Mouse (Mus musculus) heart, embryonic 14.5 days (tissue): ENCODE results near the gene Zfp444. TPM values are rescaled to one million over a fixed set of nuclear protein-coding genes. Genes with fewer than 3 reads are reported as not detected.
A peak's percentile ranks its signal among the peaks of the same experiment; 100 is the strongest.

Experiments used
- ATAC-seq: fragments of 200-750 bp; cut with Nextera tagmentation; 2 replicates; pipeline ENCODE4 v1.8.0; 2017; ENCODE audit warnings: low read depth, moderate TSS enrichment; ENCODE audit not compliant: insufficient number of reproducible peaks, insufficient read depth, low FRiP score
- H3K27ac ChIP-seq, 2 experiments: fragments of 200-500 bp in 1 of 2; fragments of 300-500 bp in 1 of 2; sonication (generic) in 1 of 2; replicated peaks in 1 of 2; 2 replicates each; pipeline ENCODE4 v1.5.1; 2012 to 2014; ENCODE audit warnings: low read depth in 2 of 2, low read length in 2 of 2, control low read depth in 1 of 2, mild to moderate bottlenecking in 1 of 2, mixed read lengths in 1 of 2; ENCODE audit not compliant: control insufficient read depth in 1 of 2, insufficient read depth in 1 of 2
- H3K27me3 ChIP-seq: fragments of 300-500 bp; sonication (generic); 2 replicates; pipeline ENCODE4 v1.6.1; 2014; ENCODE audit warnings: mild to moderate bottlenecking, low read length, control low read depth; ENCODE audit not compliant: control insufficient read depth, insufficient read depth
- H3K36me3 ChIP-seq: fragments of 300-500 bp; sonication (generic); 2 replicates; pipeline ENCODE4 v1.6.1; 2014; ENCODE audit warnings: mild to moderate bottlenecking, control low read depth, low read length, mixed read lengths; ENCODE audit not compliant: control insufficient read depth, insufficient read depth
- H3K4me1 ChIP-seq, 2 experiments: fragments of 200-500 bp in 1 of 2; fragments of 300-500 bp in 1 of 2; sonication (generic) in 1 of 2; 2 replicates each; pipeline ENCODE4 v1.6.1; 2012 to 2014; ENCODE audit warnings: low read length in 2 of 2, control low read depth in 1 of 2, mixed read lengths in 1 of 2; ENCODE audit not compliant: control insufficient read depth in 2 of 2, insufficient read depth in 2 of 2
- H3K4me2 ChIP-seq: fragments of 300-500 bp; sonication (generic); 2 replicates; pipeline ENCODE4 v1.6.1; 2014; ENCODE audit warnings: mild to moderate bottlenecking, low read length
- H3K4me3 ChIP-seq, 2 experiments: fragments of 200-500 bp in 1 of 2; fragments of 300-500 bp in 1 of 2; sonication (generic) in 1 of 2; 2 replicates each; pipeline ENCODE4 v1.5.1; 2012 to 2014; ENCODE audit warnings: low read length in 2 of 2, mild to moderate bottlenecking in 2 of 2, control low read depth in 1 of 2, low read depth in 1 of 2, moderate library complexity in 1 of 2; ENCODE audit not compliant: control insufficient read depth in 1 of 2, insufficient read depth in 1 of 2
- H3K9ac ChIP-seq: fragments of 300-500 bp; sonication (generic); 2 replicates; pipeline ENCODE4 v1.6.1; 2014; ENCODE audit warnings: mild to moderate bottlenecking, low read length
- H3K9me3 ChIP-seq: fragments of 300-500 bp; sonication (generic); 2 replicates; pipeline ENCODE4 v1.6.1; 2016; ENCODE audit warnings: low read length, control low read depth; ENCODE audit not compliant: control insufficient read depth
- WGBS: fragments of 180-500 bp; shearing (Covaris S2); extraction: QIAGEN DNeasy Blood & Tissue Kit; methylation state at CpG from one replicate; pipeline ENCODE4 v1.1.7; 2014; 5-methylcytosine and 5-hydroxymethylcytosine counted together
- polyA plus RNA-seq: library from polyadenylated mRNA; unstranded; fragments of >200 nt; fragmentation: Nextera tagmentation; extraction: Ambion mirVana; gene quantifications from 2 replicates; pipeline ENCODE4 v1.2.1, GENCODE M21; 2014

The Zfp444 gene
- polyA plus RNA-seq, 1 experiment from 2014 or later, result 29.3 TPM

GRCm38 (mm10) chr7:6154164-6154563 lies 17.9 kb upstream of the Zfp444 start:
- Histone ChIP-seq H3K9me3 (no peaks in the 10 kb centered on the region), H3K36me3 (no peaks in the 10 kb centered on the region), H3K27ac (peak overlapping the region; percentile 93 to 94; a peak in 3 of 4 replicates), H3K4me1 (peaks cover 22 to 50% of the 10 kb centered on the region in 2 experiments), H3K4me3 (peak overlapping the region in 1 of 2 experiments; percentile 60; a peak in 2 of 4 replicates), H3K4me2 (peak overlapping the region; percentile 69), H3K9ac (peak overlapping the region; percentile 93), H3K27me3 (no peaks in the 10 kb centered on the region)
- 34% methylated on average over 5 of the region's 5 CpGs for WGBS
- ATAC-seq, result no peak

DNA sequence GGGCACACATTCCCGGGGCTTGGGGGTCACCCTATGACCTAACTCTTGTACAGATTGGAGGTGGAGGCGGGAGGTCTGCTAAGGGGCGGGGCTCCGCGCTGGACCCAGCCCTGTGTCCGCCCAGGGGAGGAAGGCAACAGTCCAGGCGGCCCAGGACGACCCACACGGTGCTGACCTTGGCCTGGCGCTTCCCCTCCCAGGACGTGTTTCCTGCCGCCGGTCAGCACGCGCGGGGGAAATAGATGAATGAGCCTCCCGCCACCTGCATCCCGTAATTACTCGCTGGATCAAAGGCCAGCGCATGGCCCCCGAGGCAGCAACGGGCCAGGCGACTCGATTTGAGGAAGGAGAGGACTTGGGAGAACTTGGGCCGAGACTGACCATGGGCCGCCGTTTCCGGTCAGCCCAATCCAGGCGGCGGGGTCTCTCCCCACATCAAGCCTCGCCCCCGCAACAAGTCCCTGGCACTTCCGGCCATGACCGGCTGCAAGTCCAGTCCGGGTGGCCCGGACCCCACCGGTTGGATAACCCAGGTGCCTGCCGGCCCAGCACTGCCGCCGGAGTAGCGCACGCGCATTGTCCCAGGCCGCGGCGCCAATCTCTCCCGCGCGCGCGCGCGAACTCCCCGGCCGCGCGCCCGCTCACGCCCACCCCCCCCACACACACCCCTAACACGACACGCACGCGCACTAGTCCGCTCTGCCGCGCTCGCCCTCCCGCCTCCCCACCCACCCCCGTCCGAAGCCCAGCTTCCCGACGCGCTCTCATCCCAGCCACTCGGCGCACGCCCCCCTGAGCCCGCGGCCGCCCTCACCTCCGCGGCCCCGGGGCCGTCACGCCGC lies 16.8 kb upstream of the Zfp444 start:
- Histone ChIP-seq H3K36me3 (no peaks in the 10 kb centered on the region), H3K4me1 (peaks cover 22 to 46% of the 10 kb centered on the region in 2 experiments), H3K27me3 (no peaks in the 10 kb centered on the region), H3K9me3 (no peaks in the 10 kb centered on the region), H3K4me2 (peak overlapping the region; percentile 69), H3K9ac (peak overlapping the region; percentile 93), H3K27ac (peak overlapping the region; percentile 93 to 97), H3K4me3 (peak overlapping the region; percentile 60 to 73)
- ATAC-seq, result peak; percentile 68
- WGBS, result 1% methylated on average over 67 of the region's 85 CpGs

DNA sequence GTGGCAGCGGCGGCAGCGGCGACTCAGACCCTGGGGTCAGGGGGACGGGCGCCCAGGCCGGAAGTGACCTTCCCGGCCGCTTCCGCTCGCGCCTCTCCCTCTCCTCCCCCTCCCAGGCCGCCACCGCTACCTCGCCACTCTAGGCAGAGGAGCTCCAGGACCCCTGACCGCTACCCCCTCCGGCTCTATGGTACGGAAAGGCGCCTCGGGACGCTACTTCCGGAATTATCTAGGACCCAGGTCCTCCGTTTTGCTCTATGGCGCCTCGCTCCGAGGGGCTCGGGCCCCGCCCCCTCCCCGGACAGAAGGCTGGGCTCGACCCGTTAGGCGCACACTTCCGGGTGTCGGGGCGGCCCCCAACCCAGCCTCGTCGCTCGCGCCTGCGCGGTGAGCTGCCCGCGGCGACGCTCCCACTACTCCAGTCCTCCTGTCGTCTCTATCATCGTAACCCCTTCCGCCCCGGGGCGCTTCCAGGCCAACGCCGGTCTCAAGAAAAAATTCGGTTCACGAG lies 16.1 kb upstream of the Zfp444 start, which contains the start of gene Zfp787:
Gene Zfp787 (minus strand): TSS at position 97 of the 511 bp plus-strand sequence.
- WGBS, result under 1% methylated on average over 51 of the region's 54 CpGs
- H3K9ac ChIP-seq, result peak within 1 kb of the TSS; percentile 93
- no peaks in the 10 kb centered on the region for H3K9me3 ChIP-seq
- peak within 1 kb of the TSS; percentile 60 to 73 for H3K4me3 ChIP-seq
- H3K27ac ChIP-seq, result peak within 1 kb of the TSS; percentile 93 to 97
- no peaks in the 10 kb centered on the region for H3K27me3 ChIP-seq
- peaks cover 22 to 45% of the 10 kb centered on the region in 2 experiments for H3K4me1 ChIP-seq
- ATAC-seq, result peak; percentile 95
- peak within 1 kb of the TSS; percentile 78 for H3K4me2 ChIP-seq
- no peaks in the 10 kb centered on the region for H3K36me3 ChIP-seq

DNA sequence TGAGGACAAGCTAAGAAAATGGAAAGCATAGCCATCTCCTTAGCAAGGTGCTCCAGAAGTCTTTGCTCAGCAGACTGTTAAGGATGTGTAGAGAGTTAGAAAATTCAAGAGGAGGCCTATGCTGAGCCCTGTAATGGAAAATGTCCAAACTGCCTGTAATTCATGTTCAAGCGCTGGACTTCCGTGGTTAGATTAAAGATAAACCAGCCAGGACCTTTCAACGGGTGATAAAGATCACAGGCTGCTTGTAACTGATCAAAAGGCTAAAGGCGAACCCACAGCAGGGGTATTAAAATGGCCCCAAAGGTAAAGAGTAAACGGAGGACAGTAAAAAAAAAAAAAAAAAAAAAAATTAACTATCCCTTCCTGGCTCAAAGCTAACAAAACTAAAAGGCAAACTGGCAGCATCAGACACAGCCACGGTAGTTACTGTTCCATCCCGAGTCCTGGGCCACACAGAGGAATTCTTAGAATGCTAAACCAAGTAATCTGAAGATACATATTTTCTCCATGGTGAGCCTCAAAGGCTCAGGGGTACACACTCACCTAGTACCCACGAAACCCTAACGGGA lies 15.0 kb upstream of the Zfp444 start:
- peak overlapping the region in 1 of 2 experiments; percentile 93; a peak in 3 of 4 replicates for H3K27ac ChIP-seq
- no peak for ATAC-seq

DNA sequence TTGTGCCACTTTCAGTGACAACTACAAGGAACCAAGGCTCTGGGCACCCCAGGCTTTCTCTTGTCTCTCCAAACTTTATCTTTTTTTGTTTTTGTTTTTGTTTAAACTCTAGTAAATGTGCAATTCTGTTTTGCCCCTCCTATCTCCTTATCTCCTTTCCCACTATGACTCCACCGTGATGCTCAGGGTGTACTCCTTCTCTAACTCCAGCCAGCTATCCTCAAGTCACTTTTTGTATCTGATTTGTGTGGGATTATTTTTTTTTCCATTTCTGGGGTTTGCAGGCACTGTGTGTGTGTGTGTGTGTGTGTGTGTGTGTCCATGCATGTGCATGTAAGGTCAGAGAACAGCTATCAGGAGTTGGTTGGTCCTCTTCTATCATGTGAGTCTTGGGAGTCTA lies 14.5 kb upstream of the Zfp444 start:
- Histone ChIP-seq H3K9me3 (no peaks in the 10 kb centered on the region), H3K36me3 (no peaks in the 10 kb centered on the region), H3K27me3 (no peaks in the 10 kb centered on the region), H3K4me2 (no peak overlapping the region), H3K4me1 (peaks cover 14 to 32% of the 10 kb centered on the region in 2 experiments; a peak in 3 of 4 replicates), H3K9ac (no peak overlapping the region), H3K4me3 (no peak overlapping the region), H3K27ac (no peak overlapping the region)
- no peak for ATAC-seq
- 16% methylated on average over 1 of the region's 1 CpGs for WGBS

More for the DNA sequence above, 15.0 kb upstream of the Zfp444 start:
- peak overlapping the region; percentile 93 for H3K9ac ChIP-seq
- peaks cover 16 to 34% of the 10 kb centered on the region in 2 experiments; a peak in 3 of 4 replicates for H3K4me1 ChIP-seq
- H3K36me3 ChIP-seq, result no peaks in the 10 kb centered on the region
- WGBS, result 47% methylated on average over 9 of the region's 9 CpGs
- no peaks in the 10 kb centered on the region for H3K27me3 ChIP-seq
- peak overlapping the region; percentile 78 for H3K4me2 ChIP-seq
- H3K9me3 ChIP-seq, result no peaks in the 10 kb centered on the region
- peak overlapping the region; percentile 60 to 73; a peak in 2 of 4 replicates for H3K4me3 ChIP-seq

- H3K9ac ChIP-seq, result no peak overlapping the region
- H3K27ac ChIP-seq, result no peak overlapping the region
- H3K9me3 ChIP-seq, result no peaks in the 10 kb centered on the region
- H3K4me2 ChIP-seq, result no peak overlapping the region
- WGBS, result 84% methylated on average over 3 of the region's 3 CpGs
- no peak for ATAC-seq
- peaks cover 1 to 12% of the 10 kb centered on the region in 2 experiments; a peak in 2 of 4 replicates for H3K4me1 ChIP-seq
- H3K27me3 ChIP-seq, result no peaks in the 10 kb centered on the region
- H3K4me3 ChIP-seq, result no peak overlapping the region
- no peaks in the 10 kb centered on the region for H3K36me3 ChIP-seq
These were observed 12.4 kb upstream of the Zfp444 start for GRCm38 (mm10) chr7:6159604-6160003.

- WGBS, result 50% methylated on average over 3 of the region's 3 CpGs
- Histone ChIP-seq H3K4me3 (no peak overlapping the region), H3K9me3 (no peaks in the 10 kb centered on the region), H3K27me3 (no peaks in the 10 kb centered on the region), H3K4me2 (no peak overlapping the region), H3K27ac (no peak overlapping the region), H3K9ac (no peak overlapping the region), H3K36me3 (no peaks in the 10 kb centered on the region), H3K4me1 (peaks cover 0 to 8% of the 10 kb centered on the region in 2 experiments; a peak in 2 of 4 replicates)
- ATAC-seq, result no peak
These were observed 10.5 kb upstream of the Zfp444 start for GRCm38 (mm10) chr7:6161541-6161940.
